ENCODE assay signal across 9 mouse cellular contexts in the genomic region with DNA sequence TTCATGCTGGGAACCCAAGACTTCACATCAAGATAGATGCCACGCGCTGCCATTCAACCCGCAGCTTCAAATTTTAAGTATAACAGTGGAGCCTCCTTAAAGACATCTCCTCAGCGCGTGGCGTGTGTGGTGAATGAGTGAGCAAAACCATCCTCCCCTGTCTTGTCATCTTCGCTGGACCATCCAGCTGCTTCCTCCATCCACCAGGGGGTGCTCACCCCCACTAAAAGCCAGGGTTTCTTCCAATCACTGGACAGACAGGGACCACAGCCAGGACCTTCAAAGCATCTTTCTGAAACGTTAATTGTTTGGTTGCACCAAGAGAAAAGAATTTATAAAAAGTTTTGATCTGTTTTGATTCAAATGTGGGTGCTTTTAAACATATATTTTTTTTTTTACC.
DNase-seq lines count a peak whose midpoint lies in the region; ATAC-seq lines count a peak whose summit lies in the region.
"Had no signal": no experiment of that assay in that cellular context is flagged by ENCODE, and none has a peak within 500 bp of the region (broad histone marks: within the 10 kb centered on the region; RNA-seq: fewer than 3 reads in every experiment).

No protein-coding gene starts in this region.

- H3K4me1 ChIP-seq in heart, embryonic 10.5 days = peaks cover 5% of the 10 kb centered on the region; the same call in 1 of the 2 replicates
- peaks cover 8% of the 10 kb centered on the region; the same call in 1 of the 2 replicates for H3K4me1 ChIP-seq in embryonic facial prominence, embryonic 14.5 days (ENCODE audit: control insufficient read depth, insufficient read depth, low read length)
- H3K4me1 ChIP-seq in hindbrain, embryonic 16.5 days (ENCODE audit: control insufficient read depth, insufficient read depth, low read depth, low read length) = no peaks in the 10 kb centered on the region
- H3K4me1 ChIP-seq: stomach, embryonic 15.5 days had no signal

- intact Hi-C loops in left cerebral cortex, postnatal 4 days (cut with DNase I) = loop anchor here (5.0 to 10.0 kb wide), 3 partner anchors 254 to 1064 kb away; partner anchors contain the start of gene Sox11

- H3K4me3 ChIP-seq in heart, embryonic 10.5 days = no peak overlapping the region
- no peak overlapping the region for H3K4me3 ChIP-seq in embryonic facial prominence, embryonic 14.5 days (ENCODE audit: low read depth, low read length)
- H3K4me3 ChIP-seq in hindbrain, embryonic 16.5 days (ENCODE audit: low read length) = no peak overlapping the region
- H3K4me3 ChIP-seq: stomach, embryonic 15.5 days had no signal

- H3K4me2 ChIP-seq in embryonic facial prominence, embryonic 14.5 days (ENCODE audit: low read depth, low read length) = no peak overlapping the region
- 0 out of 2 replicates have a peak overlapping the region, but pooled peaks have one; percentile 17 for H3K4me2 ChIP-seq in hindbrain, embryonic 16.5 days (ENCODE audit: low read length)
- H3K4me2 ChIP-seq: stomach, embryonic 15.5 days had no signal

- WGBS in heart, embryonic 10.5 days = 28% methylated on average over 8 of the region's 8 CpGs
- WGBS in embryonic facial prominence, embryonic 14.5 days = 28% methylated on average over 8 of the region's 8 CpGs
- 28% methylated on average over 8 of the region's 8 CpGs for WGBS in hindbrain, embryonic 16.5 days

- ATAC-seq in embryonic facial prominence, embryonic 14.5 days (ENCODE audit: low read depth) = 0 out of 2 replicates have a peak, but pooled peaks have one; percentile 37
- ATAC-seq in hindbrain, embryonic 16.5 days = 0 out of 2 replicates have a peak, but pooled peaks have one; percentile 58
- ATAC-seq in megakaryocyte, adult 5-6 weeks (ENCODE audit: poor library complexity, severe bottlenecking) = no peak

- no peak overlapping the region for H3K9ac ChIP-seq in embryonic facial prominence, embryonic 14.5 days (ENCODE audit: low read depth, low read length)
- H3K9ac ChIP-seq in hindbrain, embryonic 16.5 days (ENCODE audit: low read depth, low read length) = no peak overlapping the region
- H3K9ac ChIP-seq: stomach, embryonic 15.5 days had no signal

- peak; percentile 19 for DNase-seq in heart, adult 8-10 months (ENCODE audit: low spot score)
- DNase-seq in heart, embryonic 10.5 days (ENCODE audit: low spot score) = no peak
- DNase-seq in adrenal gland, postnatal 10 days = peak; percentile 82
- peak; percentile 59 for DNase-seq in embryonic facial prominence, embryonic 14.5 days (ENCODE audit: low spot score)
- peak; percentile 83 for DNase-seq in left cerebral cortex, postnatal 4 days
- peak; percentile 56 for DNase-seq in ovary, postnatal 36 days (ENCODE audit: low spot score)

- H3K36me3 ChIP-seq in heart, embryonic 10.5 days = no peaks in the 10 kb centered on the region
- no peaks in the 10 kb centered on the region for H3K36me3 ChIP-seq in embryonic facial prominence, embryonic 14.5 days (ENCODE audit: control insufficient read depth, insufficient read depth, low read length)
- no peaks in the 10 kb centered on the region for H3K36me3 ChIP-seq in hindbrain, embryonic 16.5 days (ENCODE audit: control insufficient read depth, insufficient read depth, low read length)
- H3K36me3 ChIP-seq: stomach, embryonic 15.5 days had no signal

- H3K9me3 ChIP-seq in heart, embryonic 10.5 days = no peaks in the 10 kb centered on the region
- no peaks in the 10 kb centered on the region for H3K9me3 ChIP-seq in embryonic facial prominence, embryonic 14.5 days (ENCODE audit: control insufficient read depth, low read length)
- H3K9me3 ChIP-seq in hindbrain, embryonic 16.5 days (ENCODE audit: control insufficient read depth, low read length) = no peaks in the 10 kb centered on the region
- H3K9me3 ChIP-seq: stomach, embryonic 15.5 days had no signal

- 0 out of 2 replicates have a peak, but pooled peaks cover 5% of the 10 kb centered on the region for H3K27me3 ChIP-seq in heart, embryonic 10.5 days (ENCODE audit: insufficient read depth, poor library complexity, severe bottlenecking)
- H3K27me3 ChIP-seq in embryonic facial prominence, embryonic 14.5 days (replicated peaks; ENCODE audit: control insufficient read depth, insufficient read depth, low read length) = no peaks in the 10 kb centered on the region
- no peaks in the 10 kb centered on the region for H3K27me3 ChIP-seq in hindbrain, embryonic 16.5 days (replicated peaks; ENCODE audit: control insufficient read depth, insufficient read depth, low read length)
- H3K27me3 ChIP-seq: stomach, embryonic 15.5 days had no signal

- H3K27ac ChIP-seq in heart, embryonic 10.5 days = no peak overlapping the region
- no peak overlapping the region for H3K27ac ChIP-seq in embryonic facial prominence, embryonic 14.5 days (replicated peaks; ENCODE audit: low read depth, low read length)
- no peak overlapping the region for H3K27ac ChIP-seq in hindbrain, embryonic 16.5 days (ENCODE audit: low read depth, low read length)
- H3K27ac ChIP-seq: stomach, embryonic 15.5 days had no signal
